Mouse (Mus musculus) cerebellum, postnatal 4 days (tissue): ENCODE measurements at regions not wholly inside any gene's neighbourhood (a gene's known extent, or its start where the extent isn't known, plus 50 kb on each side); places are given as distances from the start of the nearest gene placed in this dataset.
A peak's percentile ranks its signal among the peaks of the same experiment; 100 is the strongest.

Experiments
- DNase-seq, 2 experiments: peaks; one replicate each; pipeline ENCODE4 v3.0.0; 2022; ENCODE audit warnings: low spot score in 2 of 2, mixed read lengths in 1 of 2

DNA sequence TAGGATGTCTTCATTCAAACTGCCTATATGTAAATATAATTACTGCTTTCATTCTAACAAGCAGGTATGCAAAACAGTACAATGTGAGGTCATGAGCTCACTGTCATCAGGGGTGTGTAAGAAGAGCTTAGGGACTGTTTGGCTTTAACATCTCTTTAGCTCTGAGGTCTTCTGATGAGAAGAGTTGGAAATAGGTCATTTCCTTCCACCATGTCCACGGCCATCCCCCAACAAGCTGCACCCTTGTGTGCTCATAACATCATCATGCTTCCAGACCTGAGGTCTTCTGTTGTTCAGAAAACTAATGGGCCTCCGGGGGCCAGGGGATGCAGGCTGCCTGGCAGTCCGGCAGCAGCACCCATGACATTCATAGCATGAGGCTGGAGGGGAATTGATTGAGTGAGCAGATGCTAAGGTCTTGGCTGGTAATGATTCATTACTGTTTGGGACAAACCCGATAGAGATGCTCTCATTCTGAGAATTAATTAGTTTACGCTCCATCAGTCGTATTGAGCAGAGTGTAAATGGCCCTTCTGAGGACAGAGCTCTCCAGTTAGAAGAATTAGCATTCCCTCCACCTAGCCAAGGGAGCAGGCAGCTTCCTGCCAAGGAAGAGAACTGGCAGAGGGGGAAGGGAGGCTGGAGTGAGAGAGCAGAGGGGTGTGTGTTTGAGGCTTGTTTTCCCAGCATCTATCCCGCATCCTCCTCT, 64.0 kb downstream of the Rps24 start:
- no peak for DNase-seq

DNA sequence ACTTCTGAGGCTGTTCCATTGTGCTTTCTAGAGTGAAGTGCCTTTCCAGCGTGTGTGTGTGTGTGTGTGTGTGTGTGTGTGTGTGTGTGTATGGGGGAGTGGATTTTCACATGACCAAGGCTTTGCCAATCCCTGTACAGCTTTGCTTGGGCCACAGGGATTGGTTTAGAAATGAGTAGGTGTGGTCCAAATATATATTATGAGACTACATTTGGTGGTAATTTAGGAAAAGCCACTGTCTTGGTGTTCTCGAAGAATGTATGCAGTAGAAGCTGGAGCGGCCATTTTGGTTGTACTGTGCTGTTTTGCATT, 64.5 kb downstream of the Rps24 start:
- DNase-seq = peak in 1 of 2 experiments; percentile 52

DNA sequence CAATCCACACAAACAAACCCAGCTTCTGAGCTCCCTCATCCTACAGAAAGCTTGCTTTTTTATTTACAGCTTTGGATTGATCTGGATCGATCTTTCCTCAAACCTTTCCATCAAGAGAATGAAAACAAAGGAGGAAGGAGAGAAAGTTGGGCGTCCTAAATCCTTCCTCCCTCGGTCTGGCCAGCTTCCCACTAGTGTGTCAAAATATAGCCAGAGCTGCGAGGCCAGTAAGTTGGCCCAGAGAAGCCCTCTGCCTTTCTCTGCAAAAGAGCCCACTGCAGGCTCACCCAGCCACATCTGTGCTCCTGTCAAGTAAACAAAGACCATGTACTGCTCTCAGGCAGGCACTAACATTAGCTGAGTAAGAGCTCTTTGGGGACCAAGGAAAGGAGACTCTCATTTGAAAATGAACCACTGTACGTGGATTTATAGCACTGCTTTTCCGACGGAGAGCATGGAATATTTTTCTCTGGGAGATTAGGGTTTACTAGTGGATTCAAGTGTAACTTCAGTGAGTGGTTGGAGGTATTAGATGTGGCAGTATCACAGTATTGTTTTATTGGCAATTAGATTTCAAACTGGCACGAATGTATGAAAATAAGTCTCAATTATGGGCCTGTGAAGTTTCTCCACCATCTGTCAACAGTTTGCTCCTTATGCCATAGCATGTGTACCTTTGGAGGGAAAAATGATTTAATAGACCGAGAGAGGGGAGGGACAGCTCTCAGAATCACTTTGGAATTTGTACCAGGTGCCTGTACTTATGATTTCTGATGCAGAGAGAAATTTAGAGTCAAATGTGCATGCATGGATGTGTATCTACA, 78.1 kb downstream of the Rps24 start:
- DNase-seq = no peak

DNA sequence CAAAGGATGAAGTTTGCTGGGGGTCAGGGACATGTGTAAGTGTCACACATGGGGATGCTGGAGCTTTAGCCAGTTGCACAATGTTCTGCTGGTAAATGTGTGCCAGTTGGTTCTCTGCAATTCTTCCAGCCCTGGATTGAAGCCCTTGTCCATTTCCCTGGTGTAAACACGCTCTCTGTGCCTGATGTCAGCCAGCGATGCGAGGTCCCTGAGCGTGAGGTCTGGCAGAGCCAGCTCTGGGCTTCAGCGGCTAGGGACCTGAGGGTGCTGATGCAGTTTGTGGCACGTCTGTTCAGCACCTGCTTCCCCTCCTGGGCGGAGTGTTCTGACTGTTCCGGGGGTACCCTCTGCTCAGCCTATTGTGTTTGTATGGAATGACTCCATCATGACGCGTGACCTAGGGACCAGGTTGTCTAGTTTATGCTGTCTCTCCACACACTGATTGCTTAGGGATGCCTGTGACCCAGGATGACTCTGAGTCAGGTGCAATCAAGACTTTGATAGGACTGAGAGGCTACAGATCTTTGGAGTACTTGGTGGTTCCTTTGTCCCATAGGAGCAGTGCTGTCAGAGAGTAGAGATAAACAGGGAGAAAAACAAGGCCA, 78.9 kb downstream of the Rps24 start:
- no peak for DNase-seq

DNA sequence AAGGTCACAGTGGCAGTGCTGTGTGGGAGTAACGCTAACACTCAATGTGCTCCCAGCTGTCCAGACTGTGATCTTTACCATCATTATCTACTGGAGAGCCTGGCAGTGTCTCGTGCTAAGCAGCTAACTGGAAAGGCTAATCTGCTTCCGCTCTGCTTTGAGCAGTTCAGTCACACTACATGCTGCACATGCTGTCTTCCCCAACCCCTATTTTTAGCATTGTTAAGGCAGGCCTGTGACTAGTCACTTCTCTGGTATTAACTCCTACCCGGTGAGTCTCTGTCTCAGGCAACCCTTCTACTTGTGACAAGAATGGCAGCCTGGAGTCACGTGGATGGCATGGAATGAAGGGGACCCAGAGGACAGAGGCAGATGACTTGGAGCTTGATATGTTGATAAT, 88.2 kb downstream of the Rps24 start:
- no peak for DNase-seq

DNA sequence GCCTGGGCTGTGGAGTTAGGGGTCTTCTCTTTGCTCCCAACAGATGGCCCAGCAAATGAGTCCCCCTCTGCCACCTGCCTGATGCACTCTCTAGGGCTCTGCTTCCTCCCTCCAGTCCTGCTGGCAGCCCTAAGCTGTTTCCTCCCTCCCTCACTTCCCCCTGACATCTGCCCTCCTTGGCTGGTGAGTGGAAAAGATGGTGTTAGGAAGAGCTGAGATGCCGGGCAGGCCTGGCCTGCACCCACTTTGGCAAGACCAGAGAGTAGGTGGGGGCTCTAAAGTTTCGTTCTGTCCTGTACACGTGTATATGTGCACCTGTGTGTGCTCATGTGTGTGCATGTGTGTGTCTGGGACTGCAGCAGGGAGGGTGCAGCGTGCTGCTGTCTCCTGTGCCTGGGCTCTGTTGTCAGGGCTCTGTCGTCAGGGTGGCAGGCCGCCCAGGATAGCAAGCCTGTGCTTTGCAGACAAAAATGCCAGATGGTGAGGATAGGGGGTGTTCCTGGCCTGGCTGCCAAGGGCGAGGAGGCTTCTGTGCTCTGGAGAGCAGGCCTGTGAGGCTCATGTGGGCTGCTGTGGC, 91.7 kb downstream of the Rps24 start:
- peak; percentile 47 to 86 for DNase-seq

DNA sequence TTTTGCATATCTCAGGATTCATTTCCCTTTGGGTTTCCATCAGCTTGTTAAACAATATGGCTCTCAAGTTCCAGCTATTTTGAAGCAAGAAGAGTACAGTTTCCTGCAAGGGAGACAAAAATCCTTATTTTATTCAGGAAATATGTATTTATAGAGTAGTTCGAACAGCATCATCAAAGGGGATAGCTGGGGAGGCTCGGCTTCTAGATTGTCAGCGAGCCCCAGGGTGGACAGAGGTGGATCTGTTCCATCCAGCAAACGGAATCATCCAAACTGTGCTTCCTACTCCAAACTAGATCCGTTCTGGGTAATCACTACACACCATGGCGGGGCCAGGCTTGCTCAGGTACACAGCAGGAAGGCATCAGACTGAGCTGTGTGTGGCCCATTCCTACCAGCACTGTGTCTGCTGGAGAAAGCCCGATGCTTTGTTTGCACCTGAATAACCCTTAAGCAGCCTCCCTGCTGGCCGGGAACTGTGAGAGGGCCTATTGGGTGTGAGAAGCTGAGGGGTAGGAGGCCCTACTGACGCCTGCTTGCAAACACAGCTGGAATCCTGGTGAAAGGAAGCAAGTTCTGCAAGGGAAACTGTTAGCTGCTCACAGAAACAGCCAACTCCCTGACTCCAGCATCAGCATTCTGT, 92.3 kb downstream of the Rps24 start:
- DNase-seq = peak in 1 of 2 experiments; percentile 33

DNA sequence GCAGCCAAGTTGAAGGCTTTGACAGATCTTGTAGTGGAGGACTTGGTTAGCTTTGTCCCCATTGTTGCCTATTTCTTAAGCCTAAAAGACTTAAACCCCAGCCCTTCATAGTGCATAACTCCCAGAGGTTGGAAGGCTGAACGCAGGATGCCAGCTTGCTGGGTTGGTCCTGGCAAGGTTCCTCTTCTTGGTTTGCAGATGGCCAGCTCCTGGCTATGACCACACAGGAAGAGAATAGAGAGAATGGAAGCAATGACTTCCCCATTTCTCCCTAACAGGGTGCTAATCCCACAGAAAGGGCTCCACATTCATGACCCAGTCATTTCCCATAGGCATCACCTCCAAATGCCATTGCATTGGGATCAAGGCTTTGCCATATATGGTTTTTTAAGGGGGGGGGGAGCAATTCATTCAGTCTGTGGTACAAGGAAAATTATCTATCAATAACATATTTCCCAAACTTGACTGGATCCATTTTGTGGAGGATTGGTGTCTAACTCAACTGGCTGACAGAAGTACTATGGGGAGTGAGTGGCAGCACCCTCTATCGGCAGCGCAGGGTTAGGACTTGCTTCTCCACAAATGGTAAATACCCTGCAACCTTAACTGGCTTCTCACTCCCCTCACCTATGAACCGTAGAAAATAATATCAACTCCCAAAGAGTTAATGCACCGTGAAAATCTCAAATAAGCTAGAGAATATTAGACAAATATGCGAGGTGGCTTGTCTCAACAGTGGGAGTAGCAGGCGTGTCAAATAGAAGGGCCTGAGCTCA, 99.4 kb downstream of the Rps24 start:
- no peak for DNase-seq

DNA sequence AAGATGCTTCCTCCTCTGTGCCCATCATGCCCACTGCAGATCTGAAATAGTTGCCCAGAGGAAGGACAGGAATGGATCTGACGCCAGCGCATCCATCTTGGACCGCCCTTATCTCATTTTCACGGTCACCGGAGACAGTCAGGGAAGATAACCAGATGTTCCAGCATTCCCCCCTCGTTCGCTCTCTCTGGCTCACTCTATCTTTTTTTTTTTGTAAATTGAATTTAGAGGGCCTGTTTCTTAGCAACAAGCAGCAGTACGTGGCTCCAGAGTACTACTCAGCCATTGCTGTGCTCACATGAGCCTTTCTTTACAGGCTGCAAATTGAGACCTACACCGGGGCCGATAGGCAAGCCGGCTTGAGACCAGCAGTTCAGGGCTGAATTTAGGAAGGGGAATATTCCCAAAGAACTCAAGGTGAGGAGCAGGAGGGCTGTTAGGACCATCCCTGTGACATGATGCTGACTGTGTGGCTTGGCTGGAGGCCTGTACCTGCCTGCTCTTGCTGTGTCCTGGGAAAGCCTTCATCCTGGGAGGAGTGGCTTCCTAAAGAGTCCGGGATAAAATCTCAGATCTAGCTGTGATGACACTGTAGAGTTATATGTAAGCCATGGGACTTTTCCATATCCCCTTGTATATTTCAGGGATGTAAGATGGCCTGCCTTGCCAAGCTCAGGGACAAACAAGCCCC, 100.2 kb downstream of the Rps24 start:
- no peak for DNase-seq

DNA sequence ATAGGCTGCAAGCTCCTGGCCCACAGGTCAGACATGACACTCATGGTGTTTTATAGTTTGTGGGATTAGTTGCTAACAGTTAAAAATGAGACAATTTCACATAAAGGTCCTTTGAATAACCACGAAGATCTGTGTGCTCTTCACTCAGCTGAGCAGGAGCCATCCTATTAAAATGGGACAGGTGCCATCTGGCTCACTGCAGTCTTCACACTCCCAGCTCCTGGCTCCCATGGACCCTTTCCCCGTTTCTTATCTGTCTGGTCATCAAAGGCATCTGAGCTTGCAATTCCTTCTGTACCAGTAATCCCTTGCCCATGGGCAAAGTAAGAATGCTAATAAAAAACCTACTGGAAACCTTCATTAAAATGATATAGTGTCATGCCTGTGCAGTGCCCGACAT, 101.1 kb downstream of the Rps24 start:
- DNase-seq = no peak

DNA sequence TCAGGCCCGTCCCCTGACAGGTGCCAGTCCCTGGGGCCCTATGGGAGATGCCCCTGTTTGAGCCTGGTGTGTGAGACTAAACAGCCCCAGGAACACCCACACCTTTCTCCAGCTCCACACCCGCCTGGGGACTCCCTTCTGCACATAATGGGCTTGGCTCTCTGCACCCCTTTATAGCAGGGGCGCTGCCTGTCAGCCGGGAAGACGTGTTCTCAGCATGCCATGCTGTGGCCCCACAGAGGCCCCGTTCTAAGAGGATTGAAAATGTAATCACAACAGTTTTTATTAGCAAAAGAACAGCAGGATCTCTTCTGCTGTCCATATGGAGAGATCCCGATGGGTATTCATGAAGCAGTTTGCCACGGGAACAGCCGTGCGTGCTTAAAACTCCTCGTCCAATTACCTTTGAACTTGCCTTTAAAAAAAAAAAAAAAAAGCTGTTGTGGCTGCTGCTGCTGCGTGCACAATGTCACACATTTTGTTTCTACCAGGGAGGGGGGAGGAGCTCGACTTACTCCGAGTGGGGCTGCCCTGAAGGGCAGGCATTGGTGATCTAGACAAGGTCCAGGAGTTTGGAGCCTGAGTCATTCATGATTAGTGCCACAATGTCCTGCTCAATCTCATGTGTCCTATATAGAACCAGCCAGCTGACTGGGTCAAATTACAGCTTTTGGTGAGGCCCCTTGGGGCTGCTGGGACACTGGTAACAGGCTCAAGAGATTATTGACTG, 119.7 kb downstream of the Rps24 start:
- no peak for DNase-seq

DNA sequence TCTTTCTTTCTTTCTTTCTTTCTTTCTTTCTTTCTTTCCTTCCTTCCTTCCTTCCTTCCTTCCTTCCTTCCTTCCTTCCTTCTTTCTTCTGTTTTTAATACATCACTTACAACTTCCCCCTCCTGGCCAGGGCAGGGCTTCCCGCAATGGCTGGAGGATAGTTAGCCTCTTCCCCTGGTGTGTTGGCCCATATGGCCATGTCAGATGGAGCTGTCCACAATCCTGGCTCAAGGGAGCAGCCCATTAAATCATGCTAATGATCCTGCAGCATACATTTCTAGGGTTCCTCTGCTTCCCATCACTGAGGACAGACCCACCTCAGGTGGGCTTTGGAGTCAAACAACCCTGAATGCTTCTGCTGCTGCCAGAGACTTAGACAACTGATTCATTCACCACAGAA, 121.4 kb downstream of the Rps24 start:
- no peak for DNase-seq

DNA sequence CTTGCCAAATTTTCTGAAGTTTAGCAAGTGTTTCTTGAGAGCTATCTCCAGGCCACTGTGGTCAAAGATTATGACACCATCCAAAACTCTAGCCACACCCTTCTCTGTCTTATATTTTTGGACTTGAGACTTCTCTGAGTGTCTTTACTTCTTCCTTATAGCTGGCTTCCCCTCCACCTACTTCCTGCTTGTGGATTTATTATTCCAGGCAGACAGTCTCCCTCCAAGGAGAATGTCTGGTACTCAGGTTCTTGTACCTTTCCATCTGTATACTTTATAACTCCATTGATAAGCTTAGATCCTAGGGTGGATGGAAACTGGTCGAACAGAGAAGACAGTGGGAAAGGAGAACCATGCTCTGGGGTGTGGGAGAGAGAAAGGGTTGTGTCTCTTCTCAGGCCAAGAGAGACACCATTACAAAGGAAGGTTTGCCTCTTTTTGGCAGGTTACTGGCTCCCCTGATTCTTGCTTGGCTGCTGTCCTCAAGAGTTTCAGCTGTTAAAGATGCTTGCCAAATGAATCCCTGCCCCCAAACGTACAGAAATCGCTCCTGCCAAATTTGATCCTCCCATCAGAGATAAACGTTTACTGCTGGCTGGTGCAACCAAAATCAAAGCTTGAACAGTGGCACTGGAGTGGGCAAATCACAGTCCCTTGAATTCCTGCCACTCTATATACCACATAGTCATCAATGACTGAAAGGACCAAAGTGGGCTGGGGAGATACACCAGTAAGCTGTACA, 125.5 kb downstream of the Rps24 start:
- peak in 1 of 2 experiments; percentile 34 for DNase-seq

DNA sequence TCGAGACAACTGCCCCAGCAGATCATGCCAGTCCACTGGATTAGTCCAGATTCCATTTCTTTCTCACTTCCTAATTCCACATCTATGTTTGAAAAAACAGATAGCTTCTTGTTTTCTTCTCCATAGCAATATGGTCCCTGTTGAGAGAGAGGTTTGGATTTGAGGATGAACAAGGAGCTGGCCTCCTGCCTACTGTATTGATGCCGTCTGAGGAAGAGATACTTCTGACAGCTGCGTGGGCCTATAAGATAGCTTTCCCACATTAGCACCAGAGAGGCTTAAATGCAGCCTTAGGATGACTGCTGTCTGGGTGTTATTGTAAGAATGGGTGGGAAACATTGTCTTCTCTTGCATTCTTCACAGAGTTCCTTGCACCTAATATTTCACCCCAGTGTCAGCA, 128.9 kb downstream of the Rps24 start:
- DNase-seq = no peak

DNA sequence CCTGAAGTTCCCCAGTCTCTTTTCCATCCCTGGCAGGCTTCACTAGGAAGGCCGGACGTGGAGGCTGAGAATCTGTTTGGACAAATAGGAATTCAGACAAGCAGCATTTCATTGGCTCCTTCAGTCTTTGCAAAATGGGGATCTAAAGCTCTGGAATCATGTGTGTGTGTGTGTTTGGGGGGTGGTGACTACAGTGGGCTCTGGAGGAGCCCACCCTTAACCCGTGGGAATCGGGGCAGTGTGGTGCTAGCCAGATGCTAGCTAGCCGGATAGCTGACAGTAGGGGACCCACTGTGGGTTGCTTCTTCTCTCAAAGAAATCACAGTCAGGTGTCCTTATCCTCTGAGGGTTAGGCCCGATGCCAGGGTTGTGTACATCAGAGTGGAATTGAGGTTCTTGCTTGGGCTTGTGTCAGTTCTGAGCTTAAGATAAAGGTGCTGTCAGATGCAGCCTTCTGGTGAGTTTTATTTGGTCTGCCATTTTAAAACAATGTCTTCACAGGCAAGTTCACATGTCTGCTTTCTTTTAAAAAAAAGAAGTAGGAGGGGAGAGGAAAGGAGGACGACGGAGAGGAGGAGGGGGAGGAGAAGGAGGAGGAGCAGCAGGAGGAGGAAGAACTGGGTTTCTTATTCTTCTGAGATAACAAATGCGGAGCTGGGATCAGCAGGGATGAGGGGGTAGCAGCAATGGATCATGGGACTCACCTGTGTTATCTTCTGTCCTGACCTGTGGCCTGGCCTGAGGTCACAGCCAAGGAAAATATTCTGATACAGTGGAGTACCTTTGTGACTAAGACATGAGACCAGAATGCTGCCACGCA, 129.6 kb downstream of the Rps24 start:
- DNase-seq = no peak

DNA sequence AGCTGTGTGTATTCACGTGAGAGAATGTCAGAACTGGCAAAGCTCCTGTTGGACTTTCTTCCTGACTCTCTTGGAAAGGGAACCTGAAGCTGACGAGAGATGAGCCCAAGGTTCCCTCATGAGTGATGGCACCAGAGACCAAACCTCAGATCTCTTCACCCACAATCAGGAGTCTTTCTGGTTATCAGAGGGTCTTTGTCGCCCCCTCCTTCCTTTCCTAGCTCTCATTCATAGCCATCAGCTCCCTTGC, 130.1 kb downstream of the Rps24 start:
- no peak for DNase-seq

DNA sequence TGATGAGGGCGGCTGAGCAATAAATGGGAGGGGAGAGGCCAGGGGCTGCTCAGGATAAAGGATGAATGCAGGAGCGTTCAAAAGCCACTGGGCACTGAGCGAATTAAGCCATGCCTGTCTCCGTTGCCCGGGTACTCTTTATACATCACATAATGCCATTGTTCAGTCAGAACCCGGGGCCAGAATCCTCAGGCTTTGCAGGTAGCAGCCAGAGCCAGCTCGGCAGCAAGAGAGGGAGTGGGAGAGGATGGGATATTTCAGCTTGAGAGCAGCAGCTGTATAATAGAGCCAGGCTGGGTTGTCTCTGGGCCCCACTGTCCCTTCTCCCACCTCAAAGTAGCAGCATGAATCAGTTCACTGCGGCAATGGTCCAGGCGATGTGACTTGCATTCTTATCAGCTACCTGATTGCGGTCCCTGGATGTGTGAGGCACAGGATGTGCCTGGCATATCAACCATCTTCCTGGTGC, 130.5 kb downstream of the Rps24 start:
- DNase-seq = peak in 1 of 2 experiments; percentile 50

DNA sequence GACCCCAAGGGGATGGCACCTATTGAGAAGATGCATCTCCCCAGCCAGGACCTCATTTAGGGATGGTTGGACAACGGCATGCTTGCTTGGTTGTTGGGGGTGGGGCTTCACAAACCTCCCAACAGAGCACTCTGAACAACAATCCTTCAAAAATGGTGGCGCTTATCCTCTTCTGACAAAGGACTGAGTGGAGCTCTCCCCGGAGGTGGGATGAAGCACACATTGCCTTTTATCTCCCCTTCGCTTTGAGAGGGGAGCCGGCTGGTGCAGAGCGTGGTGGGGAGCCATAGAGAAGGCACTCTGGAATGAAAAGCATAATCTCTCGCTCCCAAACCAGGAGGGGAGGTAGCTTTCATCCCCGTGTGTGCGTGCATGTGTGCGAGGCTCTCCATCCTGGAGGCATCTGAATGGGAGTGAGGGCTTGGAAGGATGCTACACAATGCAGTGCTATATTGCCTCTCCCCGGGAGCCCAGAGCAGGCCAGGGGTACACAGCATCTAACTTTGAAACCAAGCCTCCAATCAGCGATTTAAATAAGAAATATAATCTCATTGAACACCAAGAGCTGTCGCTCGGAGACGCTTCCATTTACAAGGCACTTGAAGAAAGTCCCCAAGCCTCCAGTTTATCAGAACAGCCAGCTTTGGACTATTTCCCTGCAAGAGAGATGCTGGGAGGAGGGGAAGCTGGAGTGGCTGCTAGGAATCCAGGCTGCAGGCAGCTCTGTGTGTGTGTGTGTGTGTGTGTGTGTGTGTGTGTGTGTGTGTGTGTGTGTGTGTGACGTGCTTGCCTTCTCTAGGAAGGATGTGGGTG, 131.5 kb downstream of the Rps24 start:
- no peak for DNase-seq
